Mouse (Mus musculus): ENCODE data around the gene Vmn1r54. TPM values are rescaled to one million over a fixed set of nuclear protein-coding genes. Genes with fewer than 3 reads are reported as not detected.

Gene Vmn1r54
- polyA plus RNA-seq, 1 experiment from 2014 or later, result not detected

GRCm38 (mm10) chr6:90300919-90301318, 54.8 kb downstream of the Vmn1r54 start, which contains the start of gene BC048671:
Gene BC048671, plus strand, starts transcription at chr6:90301219.
- no peaks in the 10 kb centered on the region for H3K4me1 ChIP-seq (replicated peaks; ENCODE audit: insufficient read depth, low read length)
- H3K9ac ChIP-seq (ENCODE audit: low read depth, low read length), result no peak within 1 kb of the TSS
- no peak for DNase-seq (ENCODE audit: low spot score)
- 85% methylated on average over 1 of the region's 1 CpGs for WGBS
- no peak for TF ChIP-seq CTCF (IDR thresholded peaks at IDR 0.05; ENCODE audit: low read depth)
- no peak for ATAC-seq (replicated peaks; ENCODE audit: low FRiP score, low read depth)
- H3K4me2 ChIP-seq (ENCODE audit: low read length), result no peak within 1 kb of the TSS
- no peaks in the 10 kb centered on the region for H3K36me3 ChIP-seq (ENCODE audit: insufficient read depth, low read length)
- no peak within 1 kb of the TSS for H3K4me3 ChIP-seq (replicated peaks; ENCODE audit: low read depth, low read length)
- no peak within 1 kb of the TSS for H3K27ac ChIP-seq
- H3K27me3 ChIP-seq (ENCODE audit: insufficient read depth, low read length), result no peaks in the 10 kb centered on the region
- H3K9me3 ChIP-seq (replicated peaks; ENCODE audit: low read length), result no peaks in the 10 kb centered on the region

GRCm38 (mm10) chr6:90306315-90306975, 60.3 kb downstream of the Vmn1r54 start:
- ATAC-seq (replicated peaks; ENCODE audit: low FRiP score, low read depth) (no peak), DNase-seq (ENCODE audit: low spot score) (no peak)
- H3K9ac ChIP-seq (ENCODE audit: low read depth, low read length), result no peak overlapping the region
- no peaks in the 10 kb centered on the region for H3K4me1 ChIP-seq (replicated peaks; ENCODE audit: insufficient read depth, low read length)
- H3K27ac ChIP-seq, result no peak overlapping the region
- H3K27me3 ChIP-seq (ENCODE audit: insufficient read depth, low read length), result no peaks in the 10 kb centered on the region
- H3K36me3 ChIP-seq (ENCODE audit: insufficient read depth, low read length), result no peaks in the 10 kb centered on the region
- TF ChIP-seq CTCF (IDR thresholded peaks at IDR 0.05; ENCODE audit: low read depth), result no peak
- H3K4me3 ChIP-seq (replicated peaks; ENCODE audit: low read depth, low read length), result no peak overlapping the region
- WGBS, result 73% methylated on average over 6 of the region's 6 CpGs
- no peak overlapping the region for H3K4me2 ChIP-seq (ENCODE audit: low read length)
- H3K9me3 ChIP-seq (replicated peaks; ENCODE audit: low read length), result no peaks in the 10 kb centered on the region

- peak; percentile 52; the same call in 1 of the 2 replicates for ATAC-seq (replicated peaks; ENCODE audit: low FRiP score, low read depth)
- 89% methylated on average over 87 of the region's 87 CpGs for WGBS
- H3K27ac ChIP-seq, result no peak overlapping the region
- no peak for DNase-seq (ENCODE audit: low spot score)
- no peak overlapping the region for H3K4me3 ChIP-seq (replicated peaks; ENCODE audit: low read depth, low read length)
- H3K4me1 ChIP-seq (replicated peaks; ENCODE audit: insufficient read depth, low read length), result no peaks in the 10 kb centered on the region
- no peak for TF ChIP-seq CTCF (IDR thresholded peaks at IDR 0.05; ENCODE audit: low read depth)
- H3K9me3 ChIP-seq (replicated peaks; ENCODE audit: low read length), result no peaks in the 10 kb centered on the region
- no peak overlapping the region for H3K4me2 ChIP-seq (ENCODE audit: low read length)
- no peak overlapping the region for H3K9ac ChIP-seq (ENCODE audit: low read depth, low read length)
- H3K27me3 ChIP-seq (ENCODE audit: insufficient read depth, low read length), result no peaks in the 10 kb centered on the region
- no peaks in the 10 kb centered on the region for H3K36me3 ChIP-seq (ENCODE audit: insufficient read depth, low read length)
Measured at GRCm38 (mm10) chr6:90308839-90309778, 63.0 kb downstream of the Vmn1r54 start.

GRCm38 (mm10) chr6:90315961-90316360, 69.9 kb downstream of the Vmn1r54 start:
- no peak overlapping the region for H3K4me2 ChIP-seq (ENCODE audit: low read length)
- no peaks in the 10 kb centered on the region for H3K27me3 ChIP-seq (ENCODE audit: insufficient read depth, low read length)
- H3K9me3 ChIP-seq (replicated peaks; ENCODE audit: low read length), result no peaks in the 10 kb centered on the region
- H3K4me3 ChIP-seq (replicated peaks; ENCODE audit: low read depth, low read length), result no peak overlapping the region
- H3K27ac ChIP-seq, result no peak overlapping the region
- DNase-seq (ENCODE audit: low spot score) (no peak), ATAC-seq (replicated peaks; ENCODE audit: low FRiP score, low read depth) (no peak)
- H3K36me3 ChIP-seq (ENCODE audit: insufficient read depth, low read length), result no peaks in the 10 kb centered on the region
- H3K4me1 ChIP-seq (replicated peaks; ENCODE audit: insufficient read depth, low read length), result no peaks in the 10 kb centered on the region
- no peak for TF ChIP-seq CTCF (IDR thresholded peaks at IDR 0.05; ENCODE audit: low read depth)
- WGBS, result 87% methylated on average over 5 of the region's 5 CpGs
- H3K9ac ChIP-seq (ENCODE audit: low read depth, low read length), result no peak overlapping the region

- no peak for DNase-seq (ENCODE audit: low spot score)
- 71% methylated on average over 2 of the region's 2 CpGs for WGBS
- Histone ChIP-seq H3K9ac (ENCODE audit: low read depth, low read length) (no peak overlapping the region), H3K27me3 (ENCODE audit: insufficient read depth, low read length) (no peaks in the 10 kb centered on the region), H3K4me2 (ENCODE audit: low read length) (no peak overlapping the region), H3K36me3 (ENCODE audit: insufficient read depth, low read length) (no peaks in the 10 kb centered on the region), H3K4me3 (replicated peaks; ENCODE audit: low read depth, low read length) (no peak overlapping the region), H3K4me1 (replicated peaks; ENCODE audit: insufficient read depth, low read length) (no peaks in the 10 kb centered on the region), H3K9me3 (replicated peaks; ENCODE audit: low read length) (no peaks in the 10 kb centered on the region), H3K27ac (no peak overlapping the region)
- no peak for TF ChIP-seq CTCF (IDR thresholded peaks at IDR 0.05; ENCODE audit: low read depth)
- ATAC-seq (replicated peaks; ENCODE audit: low FRiP score, low read depth), result no peak
Measured at GRCm38 (mm10) chr6:90317510-90318258, 71.6 kb downstream of the Vmn1r54 start.

GRCm38 (mm10) chr6:90319019-90319418, 72.9 kb downstream of the Vmn1r54 start:
- Histone ChIP-seq H3K4me2 (ENCODE audit: low read length) (no peak overlapping the region), H3K36me3 (ENCODE audit: insufficient read depth, low read length) (no peaks in the 10 kb centered on the region), H3K9me3 (replicated peaks; ENCODE audit: low read length) (no peaks in the 10 kb centered on the region), H3K9ac (ENCODE audit: low read depth, low read length) (no peak overlapping the region), H3K27ac (no peak overlapping the region), H3K4me3 (replicated peaks; ENCODE audit: low read depth, low read length) (no peak overlapping the region), H3K4me1 (replicated peaks; ENCODE audit: insufficient read depth, low read length) (no peaks in the 10 kb centered on the region), H3K27me3 (ENCODE audit: insufficient read depth, low read length) (no peaks in the 10 kb centered on the region)
- TF ChIP-seq CTCF (IDR thresholded peaks at IDR 0.05; ENCODE audit: low read depth), result no peak
- DNase-seq (ENCODE audit: low spot score), result no peak
- 83% methylated on average over 2 of the region's 2 CpGs for WGBS
- ATAC-seq (replicated peaks; ENCODE audit: low FRiP score, low read depth), result no peak
